Mouse (Mus musculus) induced T-regulatory cell, adult 2 months (primary cell): Measurements from ENCODE around the gene Sun3.

Experiments used
- DNase-seq: peaks from one replicate; pipeline ENCODE4 v3.0.0-alpha.2; 2012; ENCODE audit warnings: low read depth

The Sun3 gene

GRCm38 (mm10) chr11:8983237-8983861, 65.4 kb downstream of the Sun3 start:
- peak; percentile 80 for DNase-seq

- no peak for DNase-seq
These were observed 70.6 kb downstream of the Sun3 start for GRCm38 (mm10) chr11:8978154-8978553.

GRCm38 (mm10) chr11:8973166-8973565, 75.6 kb downstream of the Sun3 start, which contains the start of gene Pkd1l1:
Gene Pkd1l1 (minus strand): TSS chr11:8973266.
- no peak for DNase-seq

GRCm38 (mm10) chr11:8972093-8972492, 76.7 kb downstream of the Sun3 start:
- no peak for DNase-seq

- no peak for DNase-seq
These were observed 78.3 kb downstream of the Sun3 start for GRCm38 (mm10) chr11:8970509-8970908.

GRCm38 (mm10) chr11:8968094-8968493, 80.7 kb downstream of the Sun3 start:
- no peak for DNase-seq
